Mouse (Mus musculus): Measurements from ENCODE around the gene Ccdc172.

Ccdc172 gene

DNA sequence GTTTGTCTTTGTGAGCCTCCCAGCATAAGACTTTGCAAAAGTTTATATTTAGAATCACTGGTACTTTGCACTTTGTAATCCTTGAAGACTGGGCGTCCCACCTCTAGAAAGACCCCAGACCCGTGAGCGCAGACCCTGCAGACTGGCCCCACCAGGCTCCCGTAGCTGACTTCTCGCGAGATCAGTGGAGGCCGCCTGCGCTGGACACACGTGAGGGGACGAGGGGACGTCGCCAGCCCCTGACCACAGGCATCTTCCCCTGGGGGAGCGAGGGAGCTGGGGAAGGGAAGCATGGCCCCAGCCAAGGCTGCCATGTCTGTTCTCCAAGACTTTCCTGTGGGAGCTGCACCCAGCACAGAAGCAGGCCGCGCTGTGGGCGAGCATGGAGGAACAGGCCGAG, at the start of gene Ccdc172:
Gene Ccdc172 (plus strand): TSS at position 176 of the 400 bp plus-strand sequence.
- ATAC-seq (ENCODE audit: insufficient number of reproducible peaks, low FRiP score, low TSS enrichment) = no peak

DNA sequence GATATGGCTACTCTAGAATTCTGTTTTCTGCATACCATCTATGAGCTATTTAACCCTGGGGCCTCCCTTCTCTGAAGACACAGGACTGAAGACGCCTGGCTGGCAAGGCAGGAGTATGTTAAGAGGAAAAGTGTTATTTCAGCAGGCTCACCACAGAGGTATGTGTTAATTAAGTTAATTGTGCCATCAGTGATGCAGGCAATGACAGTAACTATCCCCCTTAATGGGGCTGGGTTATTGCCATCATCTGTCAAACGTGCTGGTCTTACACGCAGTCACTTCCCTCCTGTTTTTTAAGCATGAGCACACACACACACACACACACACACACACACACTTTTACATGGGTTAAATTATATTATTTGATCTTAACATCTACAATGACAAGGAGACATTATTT, 48.0 kb upstream of the Ccdc172 start:
- ATAC-seq (ENCODE audit: insufficient number of reproducible peaks, low FRiP score, low TSS enrichment) = no peak

DNA sequence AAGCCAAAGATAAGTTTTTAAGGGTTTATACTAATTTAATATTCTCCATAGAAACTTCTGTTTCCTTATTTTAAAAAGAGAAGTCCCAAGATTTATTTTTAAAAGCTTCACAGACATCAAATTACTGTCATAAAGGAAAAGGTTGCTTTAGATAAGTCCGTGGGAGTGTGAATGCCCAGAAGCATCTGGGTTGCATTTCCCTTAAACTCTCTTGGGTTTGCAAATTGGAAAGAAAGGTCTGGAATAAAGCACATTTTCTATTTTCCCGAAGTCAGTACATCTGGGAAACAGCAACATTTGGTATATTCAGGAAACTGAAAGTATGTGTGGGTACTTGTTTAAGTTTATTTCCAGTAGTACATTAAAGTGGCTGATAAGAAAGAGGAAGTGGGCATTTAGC, 43.5 kb upstream of the Ccdc172 start:
- no peak for ATAC-seq (ENCODE audit: insufficient number of reproducible peaks, low FRiP score, low TSS enrichment)

DNA sequence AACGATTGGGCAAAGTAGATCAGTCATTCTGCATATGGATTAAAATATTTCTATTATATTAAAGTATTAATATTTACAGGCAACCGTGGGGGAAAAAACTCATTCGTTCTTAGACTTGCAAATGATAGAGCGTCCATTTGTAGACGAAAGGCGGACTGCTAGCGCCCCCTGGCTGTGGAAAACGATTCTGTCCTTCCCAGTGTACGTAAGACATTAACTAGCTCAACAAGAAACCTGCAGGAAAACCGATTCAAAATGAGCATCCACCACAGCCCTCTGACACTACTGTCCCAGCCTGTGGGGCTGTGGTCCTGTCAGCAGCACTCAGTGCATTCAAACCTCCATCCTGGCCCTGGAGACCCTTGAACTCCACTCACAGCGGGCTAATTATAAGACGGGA, 42.4 kb upstream of the Ccdc172 start:
- ATAC-seq (ENCODE audit: insufficient number of reproducible peaks, low FRiP score, low TSS enrichment) = peak; percentile 36; the same call in 1 of the 2 replicates

DNA sequence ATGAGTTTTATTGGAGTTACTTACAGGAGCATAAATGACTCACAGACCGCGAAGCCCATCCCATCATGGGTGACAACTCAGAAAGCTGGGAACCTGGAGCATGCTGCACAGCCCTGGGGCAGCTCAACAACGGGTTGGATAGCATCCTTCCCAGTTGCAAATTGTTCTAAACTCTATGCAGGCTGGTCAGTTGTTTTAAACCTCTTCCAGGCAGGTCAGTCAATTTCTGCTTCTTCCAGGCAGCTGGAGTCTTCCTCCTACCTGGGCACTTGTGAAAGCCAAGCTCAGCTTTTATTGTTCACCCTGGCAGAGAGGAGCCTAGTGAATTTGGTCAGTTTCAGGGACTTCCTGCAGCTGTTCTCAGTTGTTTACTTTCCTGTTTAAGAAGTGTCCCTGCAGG, 37.5 kb upstream of the Ccdc172 start:
- no peak for ATAC-seq (ENCODE audit: insufficient number of reproducible peaks, low FRiP score, low TSS enrichment)

DNA sequence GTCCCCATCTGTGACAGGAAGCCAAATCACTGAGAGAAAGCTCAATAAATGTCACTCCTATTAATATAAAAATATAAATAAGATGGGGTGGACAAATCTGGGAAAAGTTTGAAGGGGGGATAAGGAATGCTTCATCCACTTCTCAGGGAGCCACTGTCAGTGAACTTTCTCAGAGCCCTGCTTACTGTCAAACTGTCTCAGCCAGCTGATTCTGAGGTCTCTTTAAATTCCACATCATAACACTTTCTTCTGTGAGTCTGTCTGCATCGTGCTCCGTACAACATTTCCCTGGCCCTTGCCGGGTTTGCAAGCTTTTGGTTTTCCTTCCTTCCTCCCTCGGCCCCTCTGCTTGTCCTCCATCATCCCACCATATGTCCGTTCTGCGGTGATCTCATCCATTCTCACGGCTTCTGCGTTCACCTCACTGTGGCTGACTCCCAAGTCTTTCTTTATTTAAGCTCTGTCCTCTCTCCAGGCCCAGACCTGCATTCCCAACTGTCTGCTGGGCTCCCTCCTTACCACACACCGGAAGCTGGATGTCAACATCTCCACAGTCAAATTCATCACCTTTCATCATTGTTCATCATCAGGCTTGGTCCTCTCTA, 29.3 kb upstream of the Ccdc172 start:
- ATAC-seq (ENCODE audit: insufficient number of reproducible peaks, low FRiP score, low TSS enrichment) = no peak

DNA sequence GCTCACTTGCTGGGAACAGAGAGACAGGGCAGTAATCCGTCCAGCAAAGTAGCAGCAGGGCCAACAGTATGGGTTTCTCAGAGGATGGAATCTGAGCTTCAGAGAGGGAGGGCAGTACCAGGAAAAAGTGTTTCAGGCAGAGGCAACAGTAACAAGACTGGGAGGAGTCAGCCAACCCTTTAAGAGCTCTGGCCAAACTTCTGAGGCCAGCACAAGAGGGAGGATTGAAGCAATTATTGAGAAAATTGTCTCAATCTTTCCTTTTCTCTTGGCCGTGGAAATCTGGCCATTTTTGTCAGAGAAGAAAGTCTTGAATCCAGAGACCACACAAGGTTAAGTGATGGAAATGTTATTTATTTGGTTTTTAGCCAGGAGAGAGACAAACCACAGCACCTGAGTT, 25.1 kb upstream of the Ccdc172 start:
- ATAC-seq (ENCODE audit: insufficient number of reproducible peaks, low FRiP score, low TSS enrichment) = no peak

DNA sequence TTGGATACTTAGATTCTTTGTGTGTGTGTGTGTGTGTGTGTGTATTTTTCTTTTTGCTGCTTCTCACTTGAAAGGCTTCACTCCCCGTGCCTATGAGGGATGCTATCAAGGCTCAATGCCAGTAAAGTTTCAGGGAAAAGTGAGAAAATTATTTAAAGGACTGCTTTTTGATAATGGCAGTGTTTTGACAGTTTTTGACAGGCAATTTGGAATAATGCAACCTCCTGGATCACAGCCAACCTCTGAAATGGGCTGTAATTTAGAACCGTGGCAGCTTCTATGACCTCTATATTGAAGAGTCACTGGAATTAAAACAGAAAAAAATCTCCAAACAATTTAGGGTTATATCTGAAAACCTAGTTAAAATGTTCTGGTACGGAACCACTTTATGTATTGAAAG, 14.7 kb upstream of the Ccdc172 start:
- ATAC-seq (ENCODE audit: insufficient number of reproducible peaks, low FRiP score, low TSS enrichment) = no peak

DNA sequence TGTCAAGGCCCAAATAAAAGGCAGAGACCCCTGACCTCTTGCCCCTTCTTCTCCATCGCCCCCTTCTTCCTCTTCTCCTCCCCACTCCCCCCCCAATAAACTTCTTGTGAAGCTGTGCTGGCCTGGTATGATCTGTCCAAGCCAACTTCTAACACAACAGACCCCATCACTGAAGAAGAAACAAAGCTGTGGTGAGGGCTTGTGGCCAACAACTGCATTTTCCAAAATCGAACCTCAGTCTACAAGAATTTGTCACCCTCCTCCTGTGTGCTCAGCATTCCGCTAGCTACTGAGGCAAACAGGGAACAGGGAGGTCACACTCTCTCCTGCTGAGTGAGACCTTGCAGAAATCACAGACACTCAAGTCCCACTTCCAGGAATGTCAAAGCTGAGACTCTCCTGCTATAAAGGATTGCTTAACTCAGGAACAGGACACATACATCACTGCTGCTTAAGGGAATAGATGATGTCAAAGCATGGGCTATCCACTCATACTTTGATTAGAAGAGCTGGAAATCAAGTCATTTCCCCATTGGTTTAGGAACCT, 12.3 kb upstream of the Ccdc172 start:
- ATAC-seq (ENCODE audit: insufficient number of reproducible peaks, low FRiP score, low TSS enrichment) = no peak

DNA sequence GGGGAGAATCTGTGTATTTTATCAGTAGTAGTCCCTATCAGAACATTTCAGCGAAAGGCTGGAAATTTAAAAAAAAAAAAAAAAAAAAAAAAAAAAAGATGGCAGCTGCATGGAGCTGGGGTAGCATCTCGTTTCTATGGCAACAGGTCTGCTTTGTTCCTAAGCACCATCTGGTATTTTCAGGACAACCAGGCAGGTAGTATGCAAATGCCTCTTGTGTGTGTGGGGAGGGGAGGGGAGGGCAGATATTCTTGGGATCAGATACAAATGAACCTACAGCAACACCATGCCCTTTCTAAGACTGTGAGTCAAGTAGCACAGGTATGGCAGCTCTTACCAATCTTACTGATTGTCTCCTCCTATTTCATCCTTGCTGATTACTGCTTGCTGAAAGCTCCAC, 11.7 kb upstream of the Ccdc172 start:
- ATAC-seq (ENCODE audit: insufficient number of reproducible peaks, low FRiP score, low TSS enrichment) = no peak

DNA sequence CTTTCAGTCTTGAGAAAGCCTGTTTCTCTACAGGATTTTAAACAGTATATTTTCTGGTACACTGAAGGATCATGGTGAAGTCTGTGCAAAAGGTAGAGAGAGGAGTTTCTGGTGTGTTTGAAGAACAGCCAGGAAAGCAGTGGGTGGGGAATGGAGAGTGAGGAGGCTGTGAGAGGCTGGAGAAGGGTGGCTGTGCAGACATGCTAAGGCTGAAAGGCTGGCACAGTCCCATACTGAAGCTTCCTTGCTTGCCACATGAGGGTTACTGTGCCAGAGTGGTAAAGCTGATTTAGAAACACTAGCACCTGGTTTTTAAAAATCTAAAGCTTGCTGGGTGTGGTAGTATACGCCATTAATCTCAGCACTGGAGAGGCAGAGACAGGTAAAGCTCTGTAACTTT, 9.9 kb downstream of the Ccdc172 start:
- ATAC-seq (ENCODE audit: insufficient number of reproducible peaks, low FRiP score, low TSS enrichment) = no peak

DNA sequence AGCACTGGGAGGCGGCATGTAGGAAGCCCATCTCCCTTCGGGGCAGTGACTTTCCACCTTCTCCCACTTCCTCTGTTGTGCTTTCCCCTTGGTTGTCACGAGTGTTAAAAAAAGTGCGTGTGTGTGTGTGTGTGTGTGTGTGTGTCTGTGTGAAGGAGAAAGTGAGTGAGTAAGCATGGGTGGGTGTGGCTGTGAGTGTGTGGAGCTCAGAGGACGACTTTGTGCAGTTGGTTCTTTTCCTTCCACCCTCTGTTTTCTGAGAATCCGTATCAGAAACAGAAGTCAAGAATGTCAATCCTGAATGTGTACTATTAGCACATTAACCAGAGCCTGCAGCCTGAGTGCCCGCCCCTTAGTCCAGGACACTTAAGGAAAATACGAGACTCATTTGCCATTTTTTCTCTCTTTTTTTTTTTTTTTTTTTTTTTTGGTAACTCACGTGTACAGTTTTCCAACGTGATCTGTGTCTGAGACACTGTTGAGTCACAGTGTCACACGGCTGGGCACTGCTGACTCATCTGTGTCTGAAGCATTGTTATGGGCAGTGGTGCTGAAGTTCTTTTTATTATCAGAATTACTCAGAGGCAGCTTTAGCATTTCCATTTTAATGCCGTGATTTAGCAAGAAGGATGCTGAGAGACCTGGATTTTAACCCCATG, 12.1 kb downstream of the Ccdc172 start:
- no peak for ATAC-seq (ENCODE audit: insufficient number of reproducible peaks, low FRiP score, low TSS enrichment)

DNA sequence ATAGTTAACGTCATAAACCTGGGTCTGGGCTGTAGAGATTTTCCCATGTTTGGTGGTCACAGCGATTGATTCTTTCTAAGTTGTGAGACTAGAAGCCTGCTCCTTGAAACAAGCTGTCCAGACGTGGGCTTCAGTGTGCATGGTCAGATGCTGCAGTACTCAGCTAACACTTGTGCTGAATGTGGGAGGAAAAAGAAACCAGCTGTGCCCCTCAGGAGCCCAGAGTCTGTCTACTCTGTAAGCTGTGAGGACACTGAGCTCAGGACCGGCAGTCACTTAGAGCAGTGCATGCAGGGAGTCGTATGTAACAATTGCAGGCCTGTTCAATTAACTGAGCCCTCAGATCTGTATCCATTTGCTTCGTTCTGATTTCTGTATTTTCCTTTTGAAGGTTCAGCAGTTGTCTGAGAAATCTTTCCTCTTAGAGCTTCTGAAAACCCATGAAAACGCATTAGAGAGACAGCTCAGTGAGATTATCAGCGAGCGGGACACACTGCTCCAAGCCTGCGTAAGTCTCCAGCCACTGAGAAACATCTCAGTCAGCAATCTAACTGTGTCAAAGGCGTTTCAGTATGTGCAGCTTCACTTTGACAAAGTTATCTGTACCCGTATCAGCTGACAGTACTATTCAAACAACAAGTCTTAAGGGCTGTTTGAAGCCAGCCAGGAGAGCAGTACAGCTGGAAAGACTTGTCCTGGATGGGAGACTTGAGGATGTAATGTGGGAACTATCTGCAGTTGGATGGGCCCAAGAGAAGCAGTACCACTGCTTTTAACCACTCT, 13.9 kb downstream of the Ccdc172 start:
- no peak for ATAC-seq (ENCODE audit: insufficient number of reproducible peaks, low FRiP score, low TSS enrichment)

DNA sequence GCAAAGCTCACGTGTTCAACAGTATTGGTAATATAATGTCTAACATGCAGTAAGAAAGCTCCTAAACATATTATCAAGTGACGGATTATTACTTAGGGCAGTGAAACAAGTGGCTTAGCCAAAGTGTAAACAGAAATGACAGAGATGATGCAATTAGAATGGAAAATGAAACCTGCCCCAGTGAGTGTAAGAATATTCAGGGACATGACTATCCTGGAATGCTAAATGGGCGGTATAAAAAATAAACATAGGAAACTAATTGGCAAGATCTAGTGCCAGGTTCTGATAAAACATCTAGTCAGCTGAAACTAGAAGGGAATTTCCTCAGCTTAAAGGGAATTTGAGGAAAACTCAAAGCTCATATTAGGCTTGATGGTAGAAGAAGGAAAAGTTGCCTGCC, 21.3 kb downstream of the Ccdc172 start:
- ATAC-seq (ENCODE audit: insufficient number of reproducible peaks, low FRiP score, low TSS enrichment) = no peak

DNA sequence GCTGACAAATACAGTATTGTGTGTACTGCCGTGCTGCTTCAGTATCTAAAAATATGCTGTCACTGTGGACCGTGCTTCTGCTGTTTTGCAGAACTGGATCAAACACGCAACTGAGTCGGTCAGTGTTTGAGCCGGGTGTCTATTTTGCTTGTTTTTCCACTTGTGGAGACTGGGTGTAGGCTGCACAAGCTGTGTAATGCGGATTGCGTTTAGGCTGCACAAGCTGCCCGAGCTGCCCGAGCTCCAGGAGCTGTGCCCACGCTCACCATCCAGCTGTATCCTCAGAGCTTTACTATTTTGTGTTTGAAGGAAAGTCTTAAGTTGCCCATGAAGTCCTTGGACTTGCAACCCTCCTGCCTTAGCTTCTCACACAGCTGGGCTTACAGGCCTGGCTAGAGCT, 24.9 kb downstream of the Ccdc172 start:
- ATAC-seq (ENCODE audit: insufficient number of reproducible peaks, low FRiP score, low TSS enrichment) = no peak

DNA sequence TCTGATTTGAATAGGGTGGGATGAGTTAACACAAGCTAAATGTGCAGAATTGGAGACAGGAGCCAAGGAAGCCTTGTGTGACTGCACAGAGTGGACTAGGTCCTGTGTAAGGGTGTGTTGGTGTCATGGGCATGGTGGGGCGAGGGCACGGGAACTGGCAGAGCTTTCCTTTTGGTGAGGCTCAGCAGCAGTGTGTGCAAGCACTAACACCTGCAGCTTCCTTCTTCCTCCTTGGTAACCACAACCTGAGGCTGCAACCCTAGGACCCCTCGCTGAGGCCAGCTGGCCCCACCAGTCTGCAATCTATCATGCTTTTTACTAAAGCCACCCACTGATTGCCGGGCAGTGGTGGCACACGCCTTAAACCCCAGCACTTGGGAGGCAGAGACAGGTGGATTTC, 28.6 kb downstream of the Ccdc172 start:
- no peak for ATAC-seq (ENCODE audit: insufficient number of reproducible peaks, low FRiP score, low TSS enrichment)

DNA sequence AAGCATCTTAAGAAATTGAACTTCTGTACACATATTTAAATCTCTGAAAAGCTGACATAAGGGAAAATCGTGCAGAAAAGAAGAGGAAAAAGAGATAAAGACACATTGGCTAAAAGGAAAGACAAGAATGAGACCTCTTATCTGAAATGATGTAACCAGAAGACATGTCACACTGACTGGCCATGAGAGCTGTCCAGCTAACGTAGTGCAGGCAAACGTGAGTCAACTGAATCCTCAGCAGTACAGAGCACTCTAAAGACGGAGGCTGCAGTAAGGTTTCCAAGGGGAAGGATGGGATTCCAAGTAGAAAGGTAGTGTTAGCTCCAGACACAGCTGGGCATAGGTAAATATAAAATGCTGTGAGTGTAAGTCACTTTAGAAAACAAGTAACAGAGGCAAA, 36.6 kb downstream of the Ccdc172 start:
- ATAC-seq (ENCODE audit: insufficient number of reproducible peaks, low FRiP score, low TSS enrichment) = no peak

DNA sequence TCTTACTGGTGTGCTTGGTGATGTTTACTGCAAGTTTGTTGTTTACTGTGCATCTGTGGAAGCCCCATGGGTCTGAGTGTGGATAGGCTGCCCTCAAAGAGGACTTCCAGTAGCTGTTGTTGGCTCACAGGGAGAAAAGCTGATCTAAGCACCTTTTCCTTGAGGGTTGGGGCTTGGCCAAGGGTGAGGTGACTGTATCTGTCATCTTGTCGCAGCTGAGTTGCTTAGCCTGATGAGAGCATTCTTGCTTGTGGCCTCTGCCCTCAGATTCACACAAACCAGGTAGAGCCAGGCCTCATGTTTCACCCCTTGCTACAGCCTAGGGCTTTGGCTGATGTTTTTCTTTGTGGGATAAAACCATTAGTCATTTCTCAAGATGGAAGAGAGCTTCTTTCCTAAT, 38.7 kb downstream of the Ccdc172 start:
- no peak for ATAC-seq (ENCODE audit: insufficient number of reproducible peaks, low FRiP score, low TSS enrichment)

DNA sequence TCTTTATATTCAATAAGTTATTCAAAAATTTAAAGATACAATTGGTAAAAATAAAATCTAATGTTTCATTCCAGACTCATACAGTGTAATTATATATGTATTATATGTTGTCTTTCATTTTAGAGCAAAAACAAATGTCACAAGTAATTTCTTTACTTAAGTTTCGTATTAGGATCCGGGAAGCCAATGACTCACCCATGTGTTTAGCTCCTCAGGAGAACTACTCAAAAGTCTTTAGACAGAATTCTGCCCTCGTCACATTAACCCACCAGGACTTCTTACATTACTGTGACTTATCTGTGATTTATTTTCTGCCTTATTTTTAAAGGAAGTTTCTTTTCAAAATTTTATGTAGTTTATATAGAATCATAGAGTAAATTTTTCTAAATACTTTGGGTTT, 39.1 kb downstream of the Ccdc172 start:
- ATAC-seq (ENCODE audit: insufficient number of reproducible peaks, low FRiP score, low TSS enrichment) = no peak

DNA sequence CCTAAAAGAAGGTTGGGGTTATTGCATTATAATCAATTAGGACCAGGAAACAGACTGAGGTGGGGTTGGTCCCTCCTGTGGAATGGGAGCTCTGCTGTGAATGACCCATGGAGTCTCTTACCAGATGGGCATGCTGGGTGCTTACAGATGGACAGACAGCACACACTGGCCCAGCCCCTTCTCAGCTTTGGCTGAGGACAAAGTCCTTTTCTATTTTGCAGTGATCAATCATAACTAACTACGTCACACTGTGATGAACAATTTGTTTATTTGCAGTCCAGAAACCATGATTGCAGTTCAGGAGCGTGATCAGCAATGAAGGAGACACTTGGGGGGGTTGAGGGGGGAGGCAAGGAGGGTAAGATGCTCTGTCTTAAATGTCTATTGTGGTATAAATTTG, 43.2 kb downstream of the Ccdc172 start:
- ATAC-seq (ENCODE audit: insufficient number of reproducible peaks, low FRiP score, low TSS enrichment) = no peak

DNA sequence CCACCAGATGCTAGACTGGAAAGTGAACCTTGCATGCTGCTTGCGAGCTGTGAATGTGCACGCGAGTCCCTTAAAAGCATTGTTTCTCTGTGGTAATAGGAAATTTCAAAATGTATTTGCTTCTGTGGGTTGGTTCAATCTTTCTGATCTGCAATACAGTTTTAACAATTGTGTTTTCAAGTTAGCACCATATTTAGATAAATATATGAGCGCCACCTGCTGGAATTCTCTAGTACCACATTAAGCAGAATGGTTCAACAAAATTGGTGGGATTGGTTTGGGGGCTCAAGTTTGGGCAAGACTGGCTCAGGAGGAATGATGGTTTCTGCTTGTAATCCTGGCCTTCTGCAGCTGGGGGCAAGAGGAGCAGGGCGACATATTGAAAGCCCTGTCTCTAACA, 46.6 kb downstream of the Ccdc172 start:
- no peak for ATAC-seq (ENCODE audit: insufficient number of reproducible peaks, low FRiP score, low TSS enrichment)
